Mouse (Mus musculus) midbrain, embryonic 14.5 days (tissue): ENCODE results near the gene Gm9918. TPM values are rescaled to one million over a fixed set of nuclear protein-coding genes. Genes with fewer than 3 reads are reported as not detected.

Source experiments
- ATAC-seq: fragments of 200-750 bp; cut with Nextera tagmentation; 2 replicates; pipeline ENCODE4 v1.8.0; 2017; ENCODE audit warnings: moderate number of reproducible peaks, moderate library complexity; ENCODE audit not compliant: low FRiP score, low TSS enrichment
- DNase-seq: peaks from one replicate; pipeline ENCODE4 v3.0.0-alpha.2; 2015
- H3K27ac ChIP-seq: fragments of 300-500 bp; sonication (generic); replicated peaks from 2 replicates; pipeline ENCODE4 v1.5.1; 2014; ENCODE audit warnings: mild to moderate bottlenecking, low read depth, low read length, moderate library complexity
- H3K27me3 ChIP-seq: fragments of 300-500 bp; sonication (generic); 2 replicates; pipeline ENCODE4 v1.6.1; 2014; ENCODE audit warnings: low read length, control low read depth, mixed read lengths; ENCODE audit not compliant: control insufficient read depth, insufficient read depth
- H3K36me3 ChIP-seq: fragments of 300-500 bp; sonication (generic); 2 replicates; pipeline ENCODE4 v1.6.1; 2014; ENCODE audit warnings: low read length, control low read depth; ENCODE audit not compliant: control insufficient read depth, insufficient read depth
- H3K4me1 ChIP-seq: fragments of 300-500 bp; sonication (generic); 2 replicates; pipeline ENCODE4 v1.6.1; 2014; ENCODE audit warnings: mild to moderate bottlenecking, antibody characterized with exemption, low read length, control low read depth; ENCODE audit not compliant: control insufficient read depth, insufficient read depth
- H3K4me2 ChIP-seq: fragments of 300-500 bp; sonication (generic); 2 replicates; pipeline ENCODE4 v1.6.1; 2014; ENCODE audit warnings: mild to moderate bottlenecking, low read length, moderate library complexity
- H3K4me3 ChIP-seq: fragments of 300-500 bp; sonication (generic); replicated peaks from 2 replicates; pipeline ENCODE4 v1.5.1; 2014; ENCODE audit warnings: low read depth, low read length
- H3K9ac ChIP-seq: fragments of 300-500 bp; sonication (generic); replicated peaks from 2 replicates; pipeline ENCODE4 v1.6.1; 2014; ENCODE audit warnings: mild to moderate bottlenecking, low read length, moderate library complexity
- H3K9me3 ChIP-seq: fragments of 300-500 bp; sonication (generic); 2 replicates; pipeline ENCODE4 v1.6.1; 2016; ENCODE audit warnings: low read length, control low read depth, mixed read lengths; ENCODE audit not compliant: control insufficient read depth
- WGBS: fragments of 180-500 bp; shearing (Covaris S2); extraction: QIAGEN DNeasy Blood & Tissue Kit; methylation state at CpG from one replicate; pipeline ENCODE4 v1.1.7; 2014; 5-methylcytosine and 5-hydroxymethylcytosine counted together
- polyA plus RNA-seq: library from polyadenylated mRNA; unstranded; fragments of >200 nt; fragmentation: Nextera tagmentation; extraction: Ambion mirVana; gene quantifications from 2 replicates; pipeline ENCODE4 v1.2.1, GENCODE M21; 2014

Gm9918 gene
- polyA plus RNA-seq, 1 experiment from 2014 or later = not detected

GRCm38 (mm10) chr15:102279783-102280520, 9.6 kb downstream of the Gm9918 start:
- 32% methylated on average over 13 of the region's 13 CpGs for WGBS
- no peak for ATAC-seq

GRCm38 (mm10) chr15:102280623-102281022, 10.3 kb downstream of the Gm9918 start:
- ATAC-seq = no peak
- Histone ChIP-seq H3K9me3 (no peaks in the 10 kb centered on the region), H3K27ac (no peak overlapping the region), H3K36me3 (peaks cover 14% of the 10 kb centered on the region), H3K27me3 (no peaks in the 10 kb centered on the region), H3K4me1 (peaks cover 10% of the 10 kb centered on the region), H3K4me3 (no peak overlapping the region), H3K9ac (no peak overlapping the region), H3K4me2 (peak overlapping the region; percentile 55)
- DNase-seq = no peak
- WGBS = 95% methylated on average over 19 of the region's 19 CpGs

More at GRCm38 (mm10) chr15:102279783-102280520, 9.6 kb downstream of the Gm9918 start:
- Histone ChIP-seq H3K27ac (peak overlapping the region; percentile 84), H3K4me1 (peaks cover 10% of the 10 kb centered on the region), H3K9ac (peak overlapping the region; percentile 86), H3K4me2 (peak overlapping the region; percentile 55), H3K4me3 (peak overlapping the region; percentile 83), H3K36me3 (peaks cover 14% of the 10 kb centered on the region), H3K9me3 (no peaks in the 10 kb centered on the region), H3K27me3 (no peaks in the 10 kb centered on the region)
- DNase-seq = no peak

GRCm38 (mm10) chr15:102282463-102283292, 12.3 kb downstream of the Gm9918 start:
- WGBS = 92% methylated on average over 8 of the region's 8 CpGs
- no peak for DNase-seq
- ATAC-seq = no peak
- Histone ChIP-seq H3K4me3 (no peak overlapping the region), H3K4me2 (no peak overlapping the region), H3K9me3 (no peaks in the 10 kb centered on the region), H3K27ac (no peak overlapping the region), H3K9ac (no peak overlapping the region), H3K4me1 (peaks cover 10% of the 10 kb centered on the region), H3K27me3 (no peaks in the 10 kb centered on the region), H3K36me3 (peaks cover 14% of the 10 kb centered on the region)

GRCm38 (mm10) chr15:102283648-102284047, 13.3 kb downstream of the Gm9918 start:
- H3K4me3 ChIP-seq = no peak overlapping the region
- DNase-seq (no peak), ATAC-seq (no peak)
- H3K36me3 ChIP-seq = peaks cover 14% of the 10 kb centered on the region
- no peaks in the 10 kb centered on the region for H3K27me3 ChIP-seq
- H3K4me1 ChIP-seq = peaks cover 10% of the 10 kb centered on the region
- H3K4me2 ChIP-seq = no peak overlapping the region
- no peaks in the 10 kb centered on the region for H3K9me3 ChIP-seq
- no peak overlapping the region for H3K27ac ChIP-seq
- 89% methylated on average over 3 of the region's 3 CpGs for WGBS
- no peak overlapping the region for H3K9ac ChIP-seq

GRCm38 (mm10) chr15:102287395-102287794, 17.0 kb downstream of the Gm9918 start:
- no peak for ATAC-seq
- H3K9me3 ChIP-seq = no peaks in the 10 kb centered on the region
- no peak overlapping the region for H3K9ac ChIP-seq
- H3K27ac ChIP-seq = no peak overlapping the region
- no peaks in the 10 kb centered on the region for H3K4me1 ChIP-seq
- peak; percentile 73 for DNase-seq
- no peak overlapping the region for H3K4me2 ChIP-seq
- H3K27me3 ChIP-seq = no peaks in the 10 kb centered on the region
- no peak overlapping the region for H3K4me3 ChIP-seq
- no peaks in the 10 kb centered on the region; the same call in 1 of the 2 replicates for H3K36me3 ChIP-seq

GRCm38 (mm10) chr15:102295633-102296367, 25.4 kb downstream of the Gm9918 start, which contains the start of gene Espl1:
TSS of gene Espl1 (plus strand) at chr15:102296266.
- Histone ChIP-seq H3K4me2 (peak within 1 kb of the TSS; percentile 80), H3K9ac (0 out of 2 replicates have a peak within 1 kb of the TSS, but pooled peaks have one; percentile 34), H3K36me3 (0 out of 2 replicates have a peak, but pooled peaks cover 7% of the 10 kb centered on the region), H3K4me1 (peaks cover 6% of the 10 kb centered on the region; the same call in 1 of the 2 replicates), H3K9me3 (no peaks in the 10 kb centered on the region), H3K4me3 (peak within 1 kb of the TSS; percentile 41), H3K27ac (0 out of 2 replicates have a peak within 1 kb of the TSS, but pooled peaks have one; percentile 5), H3K27me3 (no peaks in the 10 kb centered on the region)
- 8% methylated on average over 25 of the region's 25 CpGs for WGBS
- DNase-seq (peak; percentile 98), ATAC-seq (peak; percentile 97)

GRCm38 (mm10) chr15:102296368-102297006, 26.1 kb downstream of the Gm9918 start:
- Histone ChIP-seq H3K4me2 (peak overlapping the region; percentile 80), H3K27ac (no peak overlapping the region), H3K27me3 (no peaks in the 10 kb centered on the region), H3K36me3 (0 out of 2 replicates have a peak, but pooled peaks cover 7% of the 10 kb centered on the region), H3K4me3 (peak overlapping the region; percentile 41), H3K9ac (0 out of 2 replicates have a peak overlapping the region, but pooled peaks have one; percentile 29), H3K4me1 (peaks cover 6% of the 10 kb centered on the region; the same call in 1 of the 2 replicates), H3K9me3 (no peaks in the 10 kb centered on the region)
- no peak; the same call in 1 of the 2 replicates for ATAC-seq
- no peak for DNase-seq
- WGBS = 5% methylated on average over 24 of the region's 24 CpGs

GRCm38 (mm10) chr15:102302542-102302941, 32.2 kb downstream of the Gm9918 start:
- WGBS = 96% methylated on average over 6 of the region's 6 CpGs
- Histone ChIP-seq H3K27me3 (no peaks in the 10 kb centered on the region), H3K4me2 (no peak overlapping the region), H3K36me3 (peaks cover 23% of the 10 kb centered on the region), H3K9ac (no peak overlapping the region), H3K4me3 (no peak overlapping the region), H3K27ac (no peak overlapping the region), H3K4me1 (no peaks in the 10 kb centered on the region), H3K9me3 (no peaks in the 10 kb centered on the region)
- no peak for DNase-seq
- no peak for ATAC-seq
